Mouse (Mus musculus) lung, postnatal 4 days (tissue): ENCODE data around the gene Snrpb.

ENCODE experiments used
- DNase-seq, 2 experiments: peaks; one replicate each; pipeline ENCODE4 v3.0.0; 2021

The Snrpb gene

DNA sequence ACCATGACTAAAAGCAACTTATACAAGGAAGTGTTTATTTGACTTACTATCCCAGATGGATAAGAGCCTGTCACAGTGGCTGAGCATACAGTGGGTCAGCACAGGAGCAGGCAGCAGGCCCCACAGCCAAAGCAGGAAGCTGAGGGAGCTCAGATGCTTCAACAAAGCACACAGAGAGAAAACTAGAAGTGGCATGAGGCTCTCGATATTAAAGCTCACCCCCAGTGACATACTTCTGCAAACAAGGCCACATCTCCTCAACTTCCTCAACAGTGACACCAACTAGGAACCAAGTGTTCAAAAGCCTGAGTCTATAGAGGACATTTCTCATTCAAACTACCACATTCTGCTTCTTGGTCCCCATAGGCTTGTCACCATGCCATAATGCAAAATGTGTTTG, 49.5 kb downstream of the Snrpb start:
- DNase-seq: no peak

GRCm38 (mm10) chr2:130126073-130126472, 53.1 kb downstream of the Snrpb start:
- DNase-seq: no peak

GRCm38 (mm10) chr2:130125279-130126059, 53.7 kb downstream of the Snrpb start:
- DNase-seq: no peak
